Mouse (Mus musculus) bone marrow, adult 2 months (tissue): ENCODE measurements around the gene Ankrd13d. TPM values are rescaled to one million over a fixed set of nuclear protein-coding genes. Genes with fewer than 3 reads are reported as not detected.

Experiments
- H3K27ac ChIP-seq: fragments of 200-500 bp; 2 replicates; pipeline ENCODE4 v1.5.1; 2012; ENCODE audit warnings: low read depth, mild to moderate bottlenecking, control low read depth, inconsistent platforms, low read length; ENCODE audit not compliant: control insufficient read depth, poor library complexity, insufficient read depth
- H3K4me1 ChIP-seq: fragments of 200-500 bp; 2 replicates; pipeline ENCODE4 v1.6.1; 2011; ENCODE audit warnings: low read length; ENCODE audit not compliant: control insufficient read depth, insufficient read depth
- H3K4me3 ChIP-seq: fragments of 200-500 bp; replicated peaks from 2 replicates; pipeline ENCODE3; 2011; ENCODE audit warnings: mild to moderate bottlenecking, low read depth, low read length, control low read depth; ENCODE audit not compliant: control insufficient read depth
- CTCF ChIP-seq: fragments of 200-500 bp; IDR thresholded peaks from 2 replicates; pipeline ENCODE4 v1.5.1; 2011; ENCODE audit warnings: low read length, control low read depth; ENCODE audit not compliant: control insufficient read depth, insufficient read depth
- POLR2A ChIP-seq: fragments of 200-500 bp; IDR thresholded peaks from 2 replicates; pipeline ENCODE4 v1.6.1; 2011; ENCODE audit warnings: low read depth, mild to moderate bottlenecking, control low read depth, low read length, borderline replicate concordance; ENCODE audit not compliant: control insufficient read depth
- whole genome bisulfite sequencing: fragments of 180-500 bp; shearing (Covaris S2); methylation state at CpG from one replicate; pipeline ENCODE4 v1.1.7; 2018; 5-methylcytosine and 5-hydroxymethylcytosine counted together
- polyA plus RNA-seq: library from polyadenylated mRNA; stranded (reverse); fragments of >200 nt; gene quantifications from 2 replicates; pipeline ENCODE4 v1.2.4, GENCODE M21; 2011; ENCODE audit warnings: low replicate concordance; ENCODE audit not compliant: missing spikeins, insufficient read depth, insufficient read length

Ankrd13d gene
- polyA plus RNA-seq, 1 experiment: 53.2 TPM

DNA sequence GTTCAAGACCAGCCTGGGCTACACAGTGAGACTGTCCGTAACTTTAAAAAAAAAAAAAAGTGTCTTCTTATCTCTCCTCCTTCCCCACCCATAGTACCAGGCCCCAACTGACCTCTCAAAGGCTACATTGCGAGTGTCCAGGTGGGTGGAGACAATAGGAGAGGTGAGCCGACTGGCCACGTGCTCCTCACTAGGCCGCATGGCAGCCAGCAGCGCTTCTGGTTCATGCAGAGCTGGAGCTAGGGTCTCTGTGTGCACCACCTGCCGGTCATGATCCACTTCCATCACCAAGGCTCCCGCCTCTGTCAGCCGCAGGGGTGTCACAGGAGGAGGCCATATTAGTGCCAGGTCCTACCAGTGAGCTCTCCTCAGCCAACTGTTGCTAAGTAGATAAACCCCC, 2.5 kb downstream of the Ankrd13d start:
- H3K4me1 ChIP-seq: peaks cover 6% of the 10 kb centered on the region
- WGBS: 93% methylated on average over 9 of the region's 9 CpGs

DNA sequence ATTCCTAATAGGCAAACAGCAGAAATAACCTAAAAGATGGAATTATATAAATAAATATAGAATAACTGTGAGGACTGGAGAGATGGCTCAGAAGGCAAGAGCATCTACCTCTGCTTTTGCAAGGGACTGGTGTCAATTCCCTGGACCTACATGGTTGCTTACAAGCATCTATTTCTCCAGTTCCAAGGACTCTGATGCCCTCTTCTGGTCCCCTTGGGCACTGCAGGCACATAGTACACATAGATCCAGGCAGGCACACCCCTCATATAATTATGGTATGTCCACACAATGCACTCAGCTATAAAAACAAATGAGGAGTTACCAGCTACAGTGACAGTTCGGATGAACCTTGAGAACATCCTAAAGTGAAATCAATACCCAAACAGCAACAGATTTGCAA, 3.5 kb downstream of the Ankrd13d start:
- peak; percentile 23; the same call in 1 of the 2 replicates for TF ChIP-seq CTCF
- TF ChIP-seq POLR2A: no peak
- Histone ChIP-seq H3K4me1 (peaks cover 4% of the 10 kb centered on the region), H3K27ac (no peak overlapping the region), H3K4me3 (no peak overlapping the region)
- WGBS: 84% methylated on average over 1 of the region's 1 CpGs

More for the DNA sequence above, 2.5 kb downstream of the Ankrd13d start:
- H3K4me3 ChIP-seq: no peak overlapping the region
- H3K27ac ChIP-seq: no peak overlapping the region
- TF ChIP-seq CTCF: no peak
- no peak for TF ChIP-seq POLR2A

DNA sequence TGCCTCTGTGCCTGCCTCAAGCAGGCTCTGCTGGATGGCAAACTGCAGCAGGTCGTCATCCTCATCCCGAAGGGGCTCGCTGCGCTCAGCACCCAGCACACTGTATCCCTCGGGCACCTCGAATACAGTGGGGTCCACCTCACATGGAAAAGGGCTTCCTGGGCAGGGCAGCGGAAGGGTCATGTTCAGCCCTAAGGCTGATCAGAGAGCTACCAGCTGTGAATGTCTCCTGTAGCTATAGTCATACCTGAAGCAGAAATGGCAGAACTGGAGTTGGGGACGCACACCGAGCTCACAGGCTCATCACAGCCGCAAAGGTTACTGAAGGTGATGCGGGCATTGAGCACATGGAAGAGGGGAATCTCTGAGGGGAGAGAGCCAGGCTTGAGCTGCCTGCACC, 12.0 kb downstream of the Ankrd13d start:
- WGBS: 94% methylated on average over 11 of the region's 11 CpGs
- TF ChIP-seq POLR2A (no peak), CTCF (no peak)
- no peak overlapping the region for H3K4me3 ChIP-seq
- H3K27ac ChIP-seq: no peak overlapping the region
- H3K4me1 ChIP-seq: no peaks in the 10 kb centered on the region

DNA sequence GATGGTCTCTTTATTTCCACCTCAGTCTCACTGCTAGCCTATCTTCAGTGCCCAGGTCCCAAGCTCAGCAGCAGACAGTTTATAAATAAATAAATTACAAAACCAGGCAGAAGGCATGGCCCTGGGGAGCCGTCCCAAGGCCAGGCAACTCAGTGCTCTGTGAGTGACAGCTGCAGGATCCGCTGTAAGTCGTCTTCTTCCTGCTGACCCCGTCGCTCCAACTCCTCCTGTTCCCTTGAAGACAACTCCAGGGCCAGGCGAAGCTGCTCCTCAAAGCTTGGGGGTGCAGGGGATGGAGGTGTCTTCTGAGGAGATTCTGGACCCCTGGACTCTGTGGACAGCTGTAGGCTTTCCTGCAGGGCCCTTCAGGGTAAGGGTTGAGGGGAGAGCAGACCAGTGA, 12.8 kb downstream of the Ankrd13d start:
- Histone ChIP-seq H3K4me3 (no peak overlapping the region), H3K4me1 (no peaks in the 10 kb centered on the region), H3K27ac (no peak overlapping the region)
- 84% methylated on average over 6 of the region's 6 CpGs for WGBS
- no peak for TF ChIP-seq POLR2A
- no peak for TF ChIP-seq CTCF

DNA sequence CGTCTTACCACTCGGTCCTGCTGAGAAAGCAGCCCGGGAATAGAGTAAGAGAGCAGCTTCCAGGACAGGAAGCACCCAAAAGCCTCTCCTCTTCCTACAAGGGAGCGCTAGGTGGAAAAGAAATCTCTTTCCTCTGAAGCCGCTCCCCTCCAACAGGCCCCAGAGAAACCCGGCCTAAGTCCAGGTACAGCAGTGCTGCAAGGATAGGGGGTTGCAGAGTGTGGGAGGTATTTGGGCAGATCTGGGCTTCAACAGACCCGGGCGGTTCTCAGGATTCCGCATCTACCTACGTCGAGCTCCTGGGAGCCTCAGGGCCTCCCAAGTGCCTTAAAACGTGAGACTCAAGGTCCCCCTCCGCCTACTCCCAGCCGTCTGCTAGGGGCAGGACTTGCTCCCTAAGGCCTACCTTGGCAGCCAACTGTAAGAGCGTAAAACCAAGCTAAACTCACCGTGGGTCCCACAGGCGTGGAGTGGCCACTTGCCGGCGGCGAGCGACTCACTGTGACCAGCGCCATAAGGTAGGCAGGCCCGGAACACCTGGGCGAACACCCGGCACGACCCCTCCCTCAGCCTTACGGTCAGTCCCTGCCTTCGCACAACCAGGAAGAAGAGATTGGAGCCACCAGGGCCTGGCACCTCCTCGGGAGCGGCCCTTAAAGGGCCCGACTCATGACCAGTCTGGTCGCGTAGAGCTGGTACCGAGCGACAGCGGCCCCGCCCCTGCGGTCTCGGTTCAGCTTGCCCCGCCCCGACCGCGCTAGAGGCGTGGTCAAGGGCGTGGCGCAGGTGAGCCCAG, 14.2 kb downstream of the Ankrd13d start, which contains the start of gene Ssh3:
Gene Ssh3 (minus strand): TSS at position 615 of the 796 bp plus-strand sequence.
- no peaks in the 10 kb centered on the region for H3K4me1 ChIP-seq
- H3K27ac ChIP-seq: no peak within 1 kb of the TSS
- WGBS: 6% methylated on average over 46 of the region's 46 CpGs
- peak within 1 kb of the TSS; percentile 62 for H3K4me3 ChIP-seq
- 0 out of 2 replicates have a peak, but pooled peaks have one; percentile 42 for TF ChIP-seq POLR2A
- TF ChIP-seq CTCF: no peak

DNA sequence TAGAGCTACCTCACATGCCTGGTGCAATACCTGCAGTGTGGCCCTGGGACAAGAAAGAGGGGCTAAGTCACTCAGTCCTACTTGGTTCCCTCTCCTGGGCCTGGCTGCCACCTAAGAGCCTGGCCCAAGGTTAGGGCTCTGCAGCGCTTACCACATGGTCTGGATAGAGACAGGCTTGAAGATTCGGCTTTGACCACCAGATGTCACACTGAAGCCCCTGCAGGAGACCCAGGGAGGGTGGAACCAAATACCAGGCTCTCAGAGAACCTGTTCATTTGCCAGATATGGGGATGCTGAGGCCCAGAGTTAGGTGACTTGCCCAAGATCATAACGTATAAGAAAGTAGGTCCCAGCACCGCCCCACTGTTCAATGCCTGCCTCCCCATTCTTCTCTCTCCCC, 17.0 kb downstream of the Ankrd13d start:
- 70% methylated on average over 4 of the region's 4 CpGs for WGBS
- Histone ChIP-seq H3K4me3 (no peak overlapping the region), H3K27ac (no peak overlapping the region), H3K4me1 (peaks cover 6% of the 10 kb centered on the region)
- TF ChIP-seq POLR2A (no peak), CTCF (no peak)

DNA sequence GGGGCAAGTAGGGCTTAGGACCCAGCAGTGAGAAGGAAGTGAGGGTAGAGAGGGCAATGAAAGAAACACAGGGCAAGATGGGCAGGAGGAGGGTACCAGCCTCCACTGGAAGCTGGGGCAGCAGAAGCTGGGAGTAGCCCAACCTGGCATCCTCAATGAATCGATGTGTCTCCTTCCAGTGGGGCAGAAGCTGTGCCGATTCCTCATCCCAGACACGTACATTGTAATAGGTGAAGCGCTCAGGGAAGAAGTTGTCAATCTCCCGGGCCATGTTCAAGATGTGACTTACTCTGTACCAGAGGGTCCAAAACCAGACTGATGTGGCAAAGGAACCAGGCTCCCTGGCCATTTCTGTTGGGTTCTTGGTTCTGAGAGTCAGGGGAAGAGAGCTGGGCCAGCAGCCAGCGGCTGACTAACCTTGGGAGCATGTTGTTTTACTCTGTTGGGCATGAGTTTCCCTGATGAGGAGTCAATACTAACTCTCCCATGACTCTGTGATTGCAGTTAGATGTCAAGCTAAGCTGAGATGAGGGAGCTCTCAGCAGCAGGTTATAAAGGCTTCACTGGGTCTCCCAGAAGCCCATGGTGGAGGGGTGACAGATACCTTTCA, 18.7 kb downstream of the Ankrd13d start:
- H3K4me3 ChIP-seq: no peak overlapping the region
- H3K4me1 ChIP-seq: peaks cover 6% of the 10 kb centered on the region
- H3K27ac ChIP-seq: no peak overlapping the region
- TF ChIP-seq CTCF: no peak
- TF ChIP-seq POLR2A: no peak
- WGBS: 89% methylated on average over 6 of the region's 6 CpGs

DNA sequence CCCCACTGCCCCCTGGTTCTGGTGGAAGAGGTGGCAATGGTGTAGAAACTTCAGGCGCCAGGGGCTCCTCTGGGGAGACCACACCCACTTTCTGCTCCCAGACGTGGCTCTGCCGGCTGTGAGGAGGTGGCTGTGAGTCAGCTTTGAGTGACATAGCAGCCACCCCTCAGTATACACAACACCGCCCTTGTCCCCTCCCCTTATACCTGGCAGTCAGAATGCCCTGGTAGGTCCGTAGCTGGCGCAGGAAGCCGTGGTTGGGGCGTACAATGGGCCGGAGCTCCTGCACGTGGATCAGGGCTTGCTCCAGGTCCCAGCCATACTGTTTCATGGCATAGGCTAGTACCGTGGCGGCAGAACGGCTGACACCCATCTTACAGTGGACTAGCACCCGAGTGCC, 19.2 kb downstream of the Ankrd13d start:
- WGBS: 53% methylated on average over 14 of the region's 14 CpGs
- peaks cover 6% of the 10 kb centered on the region for H3K4me1 ChIP-seq
- no peak overlapping the region for H3K27ac ChIP-seq
- H3K4me3 ChIP-seq: no peak overlapping the region
- TF ChIP-seq CTCF (no peak), POLR2A (no peak)

DNA sequence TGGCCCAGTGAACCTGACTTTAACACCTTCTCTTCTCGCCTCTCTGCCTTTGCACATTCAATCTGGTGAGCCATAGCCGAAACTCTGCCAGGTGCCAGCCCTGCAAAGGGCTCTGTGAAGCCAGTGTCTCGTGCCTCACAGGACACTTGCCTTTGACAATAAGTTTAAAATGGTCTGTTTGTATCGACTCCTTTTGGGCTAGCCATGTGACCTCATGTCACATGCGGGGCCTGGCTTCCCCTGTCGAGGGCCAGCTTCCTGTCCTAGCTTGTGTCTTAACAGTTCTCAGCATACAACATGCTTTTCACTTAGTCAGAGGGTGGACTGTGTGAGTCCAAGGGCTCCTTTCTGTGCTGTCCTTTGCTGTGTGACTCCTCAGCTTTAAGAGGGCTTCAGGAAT, 20.2 kb downstream of the Ankrd13d start:
- WGBS: 32% methylated on average over 6 of the region's 6 CpGs
- peaks cover 6% of the 10 kb centered on the region for H3K4me1 ChIP-seq
- H3K4me3 ChIP-seq: no peak overlapping the region
- peak overlapping the region; percentile 52; the same call in 1 of the 2 replicates for H3K27ac ChIP-seq
- TF ChIP-seq CTCF (no peak), POLR2A (no peak)
